Mouse (Mus musculus) c-Kit-negative CD71-positive TER-119-positive erythroid progenitor cells, embryonic 14.5 days (primary cell): ENCODE data around the gene Ccdc141.

Experiments used
- DNase-seq: peaks from one replicate; pipeline ENCODE4 v3.0.0-alpha.2; 2013; ENCODE audit warnings: low read depth, low spot score

The Ccdc141 gene

GRCm38 (mm10) chr2:76980146-76980545 lies 190.3 kb downstream of the Ccdc141 start:
- no peak for DNase-seq

DNA sequence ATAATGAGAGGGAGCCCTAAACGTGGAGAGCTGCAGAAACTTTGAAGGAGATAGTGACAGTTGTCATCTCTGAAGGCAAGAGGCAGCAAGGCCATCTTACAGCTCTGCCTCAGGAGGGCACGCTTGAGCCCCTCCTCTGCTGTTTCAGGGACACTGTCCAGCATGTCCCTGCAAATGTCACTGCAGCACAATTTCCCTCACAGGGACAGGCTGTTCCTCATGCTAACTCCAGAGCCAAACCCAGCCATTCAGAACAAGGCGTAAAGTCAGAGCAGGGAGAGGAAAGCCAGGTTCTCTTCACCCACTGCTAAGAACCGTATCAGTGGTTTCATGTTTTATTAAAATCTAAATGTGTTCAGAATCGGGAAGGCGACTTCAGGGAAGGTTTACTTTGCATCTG lies 192.8 kb downstream of the Ccdc141 start:
- DNase-seq = no peak

DNA sequence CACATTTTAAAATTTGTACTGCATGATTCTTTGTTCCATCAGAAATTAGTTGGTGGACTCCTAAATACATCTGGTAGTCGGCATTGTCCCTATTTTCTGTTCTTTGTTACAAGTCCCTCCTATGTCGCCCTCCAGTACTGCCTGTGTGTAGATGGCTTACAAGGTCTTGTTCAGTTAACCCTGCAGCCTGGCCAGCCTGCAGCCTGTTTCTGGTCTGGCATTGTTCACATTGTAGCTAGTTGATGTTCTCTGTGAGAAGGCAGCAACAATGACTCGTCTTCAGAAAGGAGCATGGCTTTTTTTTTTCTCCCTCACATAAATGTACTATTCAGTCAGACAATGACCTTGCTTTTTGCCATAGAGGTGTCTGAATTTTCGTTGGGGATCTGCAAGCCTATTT lies 198.4 kb downstream of the Ccdc141 start:
- DNase-seq = no peak

DNA sequence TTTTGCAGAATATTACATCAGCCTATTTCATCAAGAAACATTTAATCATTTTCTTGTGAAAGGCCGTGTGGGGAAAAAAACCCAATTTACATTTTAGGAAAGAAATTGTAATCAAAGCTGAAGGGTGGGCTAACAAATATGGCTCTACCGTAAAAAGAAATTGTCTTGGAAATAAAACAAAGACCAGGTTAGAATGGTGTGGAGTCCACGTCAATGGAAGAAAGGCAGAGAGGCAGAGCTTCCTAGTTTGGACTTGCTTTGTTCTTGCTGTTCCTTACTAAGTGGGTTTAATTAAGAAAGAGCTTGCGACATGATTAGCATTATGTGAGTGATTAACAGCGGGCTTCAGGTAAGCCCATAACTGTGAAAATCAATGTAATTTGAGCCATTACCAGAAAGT lies 199.4 kb downstream of the Ccdc141 start:
- DNase-seq = no peak

GRCm38 (mm10) chr2:76970669-76971068 lies 199.8 kb downstream of the Ccdc141 start:
- no peak for DNase-seq

DNA sequence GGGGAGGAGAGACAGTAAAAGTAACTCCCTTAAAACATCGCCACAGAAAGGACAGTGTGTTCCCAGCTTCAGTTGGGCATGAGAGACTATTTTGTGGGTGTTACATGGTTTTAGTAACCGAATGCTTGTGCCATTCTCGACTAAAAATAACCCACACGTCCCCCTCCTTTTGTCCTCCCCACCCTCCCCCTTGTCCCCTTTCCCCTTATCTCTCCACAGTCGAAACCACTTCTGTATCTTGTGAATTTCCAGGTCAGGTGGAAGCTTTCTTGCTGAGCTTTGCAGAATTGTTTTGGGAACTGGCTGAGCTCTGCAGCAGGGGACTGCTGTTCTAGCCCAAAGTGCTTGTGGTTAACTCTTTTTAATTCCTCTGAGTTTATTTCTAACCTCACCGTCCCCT lies 200.2 kb downstream of the Ccdc141 start:
- no peak for DNase-seq

DNA sequence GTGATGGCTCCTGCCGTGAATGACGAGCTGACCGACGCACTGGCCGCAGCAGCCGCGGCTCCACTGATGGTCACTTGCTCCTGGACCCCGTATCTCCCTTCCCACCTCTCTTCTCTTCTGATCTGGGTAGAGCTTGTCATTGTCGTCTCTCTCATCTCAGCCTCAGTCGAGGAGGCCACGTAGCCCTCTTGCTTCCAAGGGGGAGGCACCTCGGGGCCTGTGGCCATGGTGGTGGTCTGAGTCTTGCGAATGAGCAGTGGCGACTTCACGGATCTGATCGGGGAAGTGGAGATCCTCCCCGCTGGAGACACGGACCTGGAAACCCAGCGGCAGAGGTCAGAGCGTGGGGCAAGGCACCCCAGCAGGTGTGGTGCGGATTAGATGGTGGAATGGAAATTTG lies 200.8 kb downstream of the Ccdc141 start:
- DNase-seq = no peak

GRCm38 (mm10) chr2:76968919-76969318 lies 201.5 kb downstream of the Ccdc141 start:
- DNase-seq = no peak

GRCm38 (mm10) chr2:76966582-76966981 lies 203.9 kb downstream of the Ccdc141 start:
- DNase-seq = no peak

GRCm38 (mm10) chr2:76966013-76966412 lies 204.4 kb downstream of the Ccdc141 start:
- DNase-seq = no peak

DNA sequence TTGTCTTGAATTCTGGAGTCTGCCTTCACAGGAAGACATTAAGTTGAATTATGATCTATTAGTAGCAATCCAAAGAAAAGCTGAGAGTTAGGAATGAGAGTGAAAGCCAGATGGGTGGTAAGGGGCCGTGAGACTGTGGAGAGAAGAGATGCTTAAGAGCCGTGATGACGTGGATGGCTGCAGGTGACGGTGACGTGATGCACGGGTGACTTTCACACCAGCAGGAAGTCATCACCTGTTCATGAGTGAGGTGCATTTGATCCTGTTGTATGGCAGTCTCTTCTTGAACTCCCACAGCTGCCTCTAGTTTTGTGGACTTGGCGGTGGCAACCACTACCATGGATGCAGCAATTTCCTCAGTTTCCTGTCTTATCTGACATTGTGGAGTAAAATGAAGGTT lies 204.9 kb downstream of the Ccdc141 start:
- DNase-seq = no peak

DNA sequence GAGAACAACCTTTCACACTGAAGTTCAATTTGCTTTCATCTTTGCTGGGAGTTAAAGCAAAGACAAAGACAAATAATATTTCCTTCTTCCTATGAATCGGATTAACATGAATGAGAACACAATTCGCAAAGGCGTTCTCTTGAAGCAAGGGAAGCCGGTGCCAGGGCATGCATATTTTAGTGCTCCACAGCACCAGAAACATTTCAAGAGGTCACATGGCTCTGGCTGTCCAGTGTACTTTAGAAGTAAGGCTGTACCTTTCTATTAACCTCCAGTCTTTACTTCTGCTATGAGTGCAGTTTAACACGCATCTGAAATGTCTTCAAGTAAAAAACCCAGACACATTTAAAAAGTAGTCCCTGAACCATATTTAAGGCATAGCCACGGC lies 208.4 kb downstream of the Ccdc141 start:
- no peak for DNase-seq

- no peak for DNase-seq
Observed at GRCm38 (mm10) chr2:76961420-76962044, 208.9 kb downstream of the Ccdc141 start.
